Mouse (Mus musculus) G1E (cell line): ENCODE measurements around the gene Hoxd8.

ENCODE experiments used
- CTCF ChIP-seq: IDR thresholded peaks from 2 replicates; pipeline ENCODE4 v1.5.1; 2012; ENCODE audit warnings: low read depth, low read length, inconsistent platforms, mixed read lengths
- GATA1 ChIP-seq: IDR thresholded peaks from 2 replicates; pipeline ENCODE4 v1.6.1; 2012; ENCODE audit warnings: borderline replicate concordance, low read length, inconsistent platforms, mixed read lengths
- GATA2 ChIP-seq: IDR thresholded peaks from 2 replicates; pipeline ENCODE4 v1.6.1; 2012; ENCODE audit warnings: low read depth, low read length, inconsistent platforms, borderline replicate concordance
- POLR2AphosphoS5 ChIP-seq: IDR thresholded peaks from 2 replicates; pipeline ENCODE4 v1.6.1; 2012; ENCODE audit warnings: low read depth, low read length, inconsistent platforms; ENCODE audit not compliant: insufficient replicate concordance
- TAL1 ChIP-seq: conservative IDR thresholded peaks from 2 replicates; pipeline ENCODE4 v1.6.1; 2012; ENCODE audit warnings: low read depth, low read length, inconsistent platforms, mixed read lengths

- TF ChIP-seq GATA1 (no peak), CTCF (no peak), TAL1 (no peak), GATA2 (no peak), POLR2AphosphoS5 (no peak)
Observed at GRCm38 (mm10) chr2:74733317-74733661, 28.9 kb downstream of the Hoxd8 start.
